Mouse (Mus musculus) liver, embryonic 15.5 days (tissue): Measurements from ENCODE around the gene Tmem100. TPM values are rescaled to one million over a fixed set of nuclear protein-coding genes. Genes with fewer than 3 reads are reported as not detected.
A peak's percentile ranks its signal among the peaks of the same experiment; 100 is the strongest.

Source experiments
- ATAC-seq: fragments of 200-750 bp; cut with Nextera tagmentation; 2 replicates; pipeline ENCODE4 v1.8.0; 2017; ENCODE audit warnings: moderate number of reproducible peaks, mild to moderate bottlenecking, moderate library complexity; ENCODE audit not compliant: insufficient read depth
- H3K27ac ChIP-seq: fragments of 300-500 bp; sonication (generic); replicated peaks from 2 replicates; pipeline ENCODE4 v1.5.1; 2015; ENCODE audit warnings: mild to moderate bottlenecking, inconsistent platforms
- H3K27me3 ChIP-seq: fragments of 300-500 bp; sonication (generic); 2 replicates; pipeline ENCODE4 v1.6.1; 2015; ENCODE audit warnings: mild to moderate bottlenecking, inconsistent platforms
- H3K36me3 ChIP-seq: fragments of 300-500 bp; sonication (generic); replicated peaks from 2 replicates; pipeline ENCODE4 v1.6.1; 2015; ENCODE audit warnings: moderate library complexity, mild to moderate bottlenecking, inconsistent platforms
- H3K4me1 ChIP-seq: fragments of 300-500 bp; sonication (generic); replicated peaks from 2 replicates; pipeline ENCODE4 v1.6.1; 2015; ENCODE audit warnings: inconsistent platforms
- H3K4me2 ChIP-seq: fragments of 300-500 bp; sonication (generic); 2 replicates; pipeline ENCODE4 v1.6.1; 2015; ENCODE audit warnings: moderate library complexity, mild to moderate bottlenecking, inconsistent platforms
- H3K4me3 ChIP-seq: fragments of 300-500 bp; sonication (generic); replicated peaks from 2 replicates; pipeline ENCODE4 v1.5.1; 2015; ENCODE audit warnings: mild to moderate bottlenecking, inconsistent platforms
- H3K9ac ChIP-seq: fragments of 300-500 bp; sonication (generic); 2 replicates; pipeline ENCODE4 v1.6.1; 2015; ENCODE audit warnings: moderate library complexity, mild to moderate bottlenecking, inconsistent platforms
- H3K9me3 ChIP-seq: fragments of 300-500 bp; sonication (generic); replicated peaks from 2 replicates; pipeline ENCODE4 v1.6.1; 2016; ENCODE audit warnings: inconsistent platforms
- WGBS: fragments of 180-500 bp; shearing (Covaris S2); methylation state at CpG from one replicate; pipeline ENCODE4 v1.1.7; 2015; ENCODE audit warnings: mixed read lengths; ENCODE audit not compliant: insufficient replicate concordance; 5-methylcytosine and 5-hydroxymethylcytosine counted together
- polyA plus RNA-seq: library from polyadenylated mRNA; unstranded; fragments of >200 nt; fragmentation: Nextera tagmentation; extraction: Ambion mirVana; gene quantifications from 2 replicates; pipeline ENCODE4 v1.2.1, GENCODE M21; 2015

The Tmem100 gene
- polyA plus RNA-seq, 1 experiment from 2014 or later: 0.48 TPM

DNA sequence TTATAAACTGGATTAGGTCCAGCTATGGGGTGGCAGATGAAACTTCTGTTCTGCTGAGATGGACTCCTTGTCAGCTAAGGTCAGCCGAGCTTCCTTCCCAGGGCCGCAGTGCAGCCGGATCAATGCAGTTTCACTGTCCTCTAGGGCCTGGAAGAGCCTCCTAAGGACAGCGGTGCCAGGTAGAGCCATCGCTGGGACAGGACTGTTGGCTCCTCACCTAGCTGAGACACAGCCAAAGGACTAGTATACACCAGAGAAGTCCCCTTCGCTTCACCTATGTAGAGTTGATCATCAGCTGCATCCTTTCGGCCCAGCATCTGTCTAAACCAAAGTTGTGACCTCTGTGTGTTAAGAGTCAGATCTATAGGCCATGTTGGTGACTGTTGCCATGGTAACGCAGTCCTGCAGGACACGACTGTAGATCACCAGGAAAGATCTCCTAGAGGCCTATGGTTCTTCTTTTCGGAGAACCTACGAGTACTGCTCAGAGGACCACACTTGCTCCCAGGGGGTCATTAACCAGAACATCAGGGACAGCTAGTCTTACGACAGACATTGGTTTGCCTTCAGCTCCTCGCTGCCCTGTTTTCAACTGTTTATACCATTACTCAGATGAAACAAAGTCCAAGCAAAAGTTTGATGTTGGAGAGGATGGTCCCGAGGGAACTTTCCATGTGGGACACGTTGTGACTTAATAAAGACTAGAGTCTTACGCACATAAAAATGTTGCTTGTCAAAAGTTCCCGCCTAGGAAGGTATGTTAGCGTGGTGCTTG, 31.0 kb upstream of the Tmem100 start:
- WGBS: 74% methylated on average over 18 of the region's 18 CpGs
- H3K4me2 ChIP-seq: no peak overlapping the region
- no peak overlapping the region for H3K4me3 ChIP-seq
- no peak overlapping the region for H3K27ac ChIP-seq
- no peaks in the 10 kb centered on the region for H3K27me3 ChIP-seq
- H3K9me3 ChIP-seq: no peaks in the 10 kb centered on the region
- H3K36me3 ChIP-seq: no peaks in the 10 kb centered on the region
- no peak for ATAC-seq
- H3K9ac ChIP-seq: no peak overlapping the region
- H3K4me1 ChIP-seq: peaks cover 28% of the 10 kb centered on the region

DNA sequence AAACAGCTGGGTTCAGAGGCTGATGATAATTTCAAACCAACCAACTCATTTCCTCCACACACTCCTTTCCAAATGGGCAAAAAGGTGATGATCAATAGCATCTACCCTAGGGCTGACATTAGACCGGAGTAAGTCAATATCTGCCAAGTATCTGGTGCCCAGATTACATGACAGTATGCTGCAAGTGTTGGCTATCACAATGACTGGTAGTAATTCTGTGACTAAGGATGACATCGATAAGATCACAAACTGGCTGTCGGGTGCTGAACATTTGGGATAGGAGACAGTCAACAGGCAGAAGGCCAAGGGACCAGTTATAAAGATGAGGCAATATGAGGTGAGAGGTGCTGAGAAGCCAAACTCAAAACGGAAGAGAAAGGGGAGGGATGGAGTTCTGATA, 29.5 kb upstream of the Tmem100 start:
- no peak for ATAC-seq
- WGBS: 65% methylated on average over 4 of the region's 4 CpGs

DNA sequence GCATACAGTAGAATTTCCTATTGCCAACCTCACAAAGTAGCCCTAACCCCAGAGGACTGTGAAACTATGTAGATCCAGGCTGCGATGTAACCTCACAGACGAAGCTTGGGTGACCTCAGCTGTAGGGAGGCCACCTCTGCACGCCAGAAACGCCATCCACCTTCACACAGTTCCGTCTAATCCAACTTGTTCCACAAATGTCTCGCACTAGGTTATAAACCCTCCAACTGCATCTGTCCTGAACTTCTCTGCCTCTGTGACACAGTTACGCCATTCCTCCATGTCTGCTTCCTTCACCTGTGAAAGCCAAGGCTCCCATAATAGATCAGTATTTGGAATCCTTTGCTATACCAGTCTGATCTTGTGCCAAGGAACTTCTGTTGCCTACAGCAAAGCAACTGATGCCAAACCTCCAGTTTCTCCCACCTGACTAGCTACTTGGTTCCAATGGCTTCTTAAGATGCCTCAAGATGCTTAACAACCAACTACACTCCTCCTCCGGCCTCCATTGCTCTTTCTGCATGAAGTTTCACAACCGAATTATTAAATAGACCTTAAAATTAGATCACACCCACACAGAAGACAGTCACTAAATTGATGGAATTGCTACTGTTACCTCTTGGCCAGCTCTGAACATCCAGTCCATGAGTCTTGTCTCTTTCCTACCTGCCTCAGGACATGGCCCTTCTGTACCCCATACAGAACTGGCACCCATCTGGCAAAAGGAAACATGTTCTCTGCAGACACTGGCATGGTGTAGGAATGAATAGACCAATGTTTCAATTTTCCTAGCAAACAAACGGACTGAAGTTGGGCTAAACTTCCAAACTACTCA, 28.5 kb upstream of the Tmem100 start:
- ATAC-seq: no peak
- Histone ChIP-seq H3K36me3 (no peaks in the 10 kb centered on the region), H3K27ac (no peak overlapping the region), H3K27me3 (no peaks in the 10 kb centered on the region), H3K4me1 (peaks cover 19% of the 10 kb centered on the region), H3K4me2 (peak overlapping the region; percentile 86), H3K9me3 (no peaks in the 10 kb centered on the region), H3K9ac (no peak overlapping the region), H3K4me3 (peak overlapping the region; percentile 65)
- WGBS: 65% methylated on average over 10 of the region's 10 CpGs

More for the DNA sequence above, 29.5 kb upstream of the Tmem100 start:
- no peaks in the 10 kb centered on the region for H3K36me3 ChIP-seq
- no peaks in the 10 kb centered on the region for H3K9me3 ChIP-seq
- no peaks in the 10 kb centered on the region for H3K27me3 ChIP-seq
- peaks cover 28% of the 10 kb centered on the region for H3K4me1 ChIP-seq
- no peak overlapping the region for H3K27ac ChIP-seq
- no peak overlapping the region for H3K4me3 ChIP-seq
- H3K4me2 ChIP-seq: no peak overlapping the region
- H3K9ac ChIP-seq: no peak overlapping the region

DNA sequence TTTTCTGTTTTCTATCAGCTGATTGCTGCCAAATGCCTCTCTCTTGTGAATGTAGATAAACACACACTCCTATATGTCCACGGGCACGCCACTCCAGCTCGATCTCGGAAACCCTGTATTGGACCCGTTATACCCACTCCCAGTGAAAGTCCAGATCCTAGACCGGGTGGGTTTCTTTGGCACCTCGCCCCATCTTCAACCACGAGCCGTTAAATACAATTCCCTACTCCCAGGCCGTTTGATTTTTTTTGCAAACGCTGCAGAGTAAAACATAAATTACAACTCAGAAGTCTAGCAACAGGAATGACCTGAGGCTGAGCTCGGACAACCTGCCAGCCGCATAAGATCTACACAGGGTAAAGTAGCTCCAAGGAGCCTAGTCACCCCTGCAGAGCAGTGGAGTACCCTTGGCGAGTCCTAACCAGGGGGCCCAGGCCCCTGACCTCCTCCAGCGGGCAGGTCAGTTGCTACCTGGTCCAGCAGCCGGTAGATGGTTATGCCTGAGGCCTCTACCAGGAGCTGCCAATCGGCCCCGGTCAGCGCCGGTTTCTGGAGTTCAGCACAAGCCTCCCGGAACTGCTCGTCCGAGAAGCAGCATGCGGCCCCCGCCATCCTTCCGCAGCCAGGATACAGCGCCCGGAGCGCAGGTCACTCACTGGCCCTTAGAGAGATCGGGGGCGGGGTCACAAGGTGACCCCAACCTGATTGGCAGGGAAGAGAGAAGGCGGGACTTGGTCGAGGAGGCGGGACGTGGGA, 27.7 kb upstream of the Tmem100 start, which contains the start of gene Pctp:
Gene Pctp, minus strand, starts transcription at position 664 of the 756 bp plus-strand sequence.
- ATAC-seq: peak; percentile 96
- Histone ChIP-seq H3K4me2 (peak within 1 kb of the TSS; percentile 86), H3K27me3 (no peaks in the 10 kb centered on the region), H3K9ac (peak within 1 kb of the TSS; percentile 55), H3K4me3 (peak within 1 kb of the TSS; percentile 65), H3K9me3 (no peaks in the 10 kb centered on the region), H3K36me3 (no peaks in the 10 kb centered on the region), H3K27ac (0 out of 2 replicates have a peak within 1 kb of the TSS, but pooled peaks have one; percentile 25), H3K4me1 (peaks cover 17% of the 10 kb centered on the region)
- 5% methylated on average over 35 of the region's 35 CpGs for WGBS

DNA sequence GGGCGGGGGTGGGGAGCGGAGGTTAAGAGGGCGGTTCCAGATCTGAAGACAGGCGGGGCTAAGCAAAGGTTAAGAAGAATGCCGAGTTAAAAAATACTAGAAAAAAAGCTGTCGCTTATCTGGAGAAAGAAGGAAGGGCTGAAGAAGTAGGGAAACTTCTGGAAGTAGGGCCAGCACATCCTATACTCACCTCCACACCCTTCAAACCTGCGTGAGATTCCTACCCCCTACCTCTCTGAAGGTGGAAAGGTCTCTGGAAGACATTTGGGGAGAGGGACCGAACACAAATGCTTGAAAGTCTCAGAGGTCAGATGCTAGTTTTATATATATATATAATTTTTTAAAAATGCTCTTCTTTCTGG, 27.2 kb upstream of the Tmem100 start:
- ATAC-seq: no peak; the same call in none of the 2 replicates
- H3K9me3 ChIP-seq: no peaks in the 10 kb centered on the region
- 11% methylated on average over 8 of the region's 8 CpGs for WGBS
- peak overlapping the region; percentile 65 for H3K4me3 ChIP-seq
- H3K36me3 ChIP-seq: no peaks in the 10 kb centered on the region
- peak overlapping the region; percentile 86 for H3K4me2 ChIP-seq
- H3K4me1 ChIP-seq: peaks cover 17% of the 10 kb centered on the region
- H3K9ac ChIP-seq: no peak overlapping the region
- no peaks in the 10 kb centered on the region for H3K27me3 ChIP-seq
- no peak overlapping the region for H3K27ac ChIP-seq

DNA sequence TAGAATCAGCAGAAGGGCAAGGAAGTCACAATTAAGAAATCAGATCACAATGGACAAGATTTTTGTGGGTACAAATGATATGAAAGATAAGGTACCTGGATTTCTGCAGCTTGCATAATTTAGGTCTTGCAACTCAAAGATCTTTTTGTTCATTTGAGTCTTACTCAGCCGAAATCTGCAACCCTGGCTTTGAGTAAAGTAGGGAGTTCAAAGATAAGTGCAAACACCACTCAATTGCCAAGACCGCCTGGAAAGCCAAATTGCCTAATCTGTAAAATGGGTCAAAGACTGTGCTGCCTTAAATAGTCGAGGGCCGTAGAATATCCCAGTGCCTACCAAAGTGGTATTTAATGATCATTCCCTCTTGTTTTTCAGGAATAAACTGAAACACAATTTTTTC, 26.8 kb upstream of the Tmem100 start:
- H3K4me3 ChIP-seq: no peak overlapping the region
- H3K36me3 ChIP-seq: no peaks in the 10 kb centered on the region
- no peak overlapping the region for H3K27ac ChIP-seq
- H3K27me3 ChIP-seq: no peaks in the 10 kb centered on the region
- 64% methylated on average over 4 of the region's 4 CpGs for WGBS
- no peak overlapping the region for H3K4me2 ChIP-seq
- H3K9me3 ChIP-seq: no peaks in the 10 kb centered on the region
- H3K4me1 ChIP-seq: peaks cover 17% of the 10 kb centered on the region
- ATAC-seq: no peak
- H3K9ac ChIP-seq: no peak overlapping the region

DNA sequence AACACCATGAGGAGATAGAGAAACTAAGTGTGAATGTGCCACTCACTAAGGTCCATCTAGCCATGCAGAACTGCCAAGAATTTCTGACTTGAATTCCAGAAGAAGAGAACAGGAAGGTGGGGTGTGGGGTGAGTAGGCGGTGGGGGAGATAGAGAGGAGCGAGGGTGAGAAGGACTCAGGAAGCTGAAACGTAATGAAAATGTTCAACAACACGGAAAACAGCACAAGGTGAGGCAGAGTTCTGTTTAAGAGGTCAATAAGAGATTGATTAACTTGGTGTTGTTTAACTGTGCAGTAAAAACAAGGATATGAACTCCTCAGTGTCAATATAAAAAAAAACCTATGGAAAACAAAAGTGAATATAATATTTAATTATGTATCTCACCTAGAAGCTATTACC, 24.0 kb upstream of the Tmem100 start:
- Histone ChIP-seq H3K27me3 (no peaks in the 10 kb centered on the region), H3K4me1 (peaks cover 15% of the 10 kb centered on the region), H3K9me3 (no peaks in the 10 kb centered on the region), H3K9ac (no peak overlapping the region), H3K27ac (no peak overlapping the region), H3K4me2 (no peak overlapping the region), H3K36me3 (no peaks in the 10 kb centered on the region), H3K4me3 (no peak overlapping the region)
- 29% methylated on average over 4 of the region's 4 CpGs for WGBS
- ATAC-seq: no peak

DNA sequence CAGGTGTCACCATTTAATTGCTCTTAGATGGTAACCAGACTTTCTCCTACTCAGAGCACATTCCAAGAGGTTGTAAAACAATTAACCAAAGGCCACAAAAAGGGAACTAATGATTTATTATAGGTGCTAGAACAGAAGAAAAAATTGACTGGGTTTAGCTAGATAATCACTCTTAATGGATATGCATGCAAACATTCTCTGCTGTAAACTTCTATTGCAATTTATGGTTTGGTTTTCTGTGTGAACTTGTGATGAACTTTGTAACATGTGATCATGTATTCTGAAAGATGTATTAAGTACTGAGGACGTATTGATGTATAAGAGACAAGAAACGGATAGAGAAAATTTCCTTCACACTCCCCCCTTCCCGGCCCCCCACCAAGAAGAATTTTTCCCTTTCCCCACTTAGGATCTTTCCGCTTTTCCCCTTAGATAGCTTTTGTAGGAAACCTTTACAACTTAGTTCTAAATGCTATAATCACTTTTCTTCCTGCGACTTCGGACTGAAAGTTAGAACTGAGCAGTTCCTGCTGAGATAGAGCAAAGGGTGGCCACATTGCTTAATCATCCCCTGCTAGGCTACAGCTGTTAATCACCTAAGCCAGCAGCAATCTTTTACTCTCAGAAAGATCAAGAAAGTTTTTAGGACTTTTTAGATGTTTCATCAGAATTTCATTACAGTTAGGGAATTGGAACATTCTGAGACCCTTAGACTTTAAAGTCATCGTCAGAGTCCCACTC, 22.2 kb upstream of the Tmem100 start:
- H3K4me1 ChIP-seq: no peaks in the 10 kb centered on the region
- no peaks in the 10 kb centered on the region for H3K36me3 ChIP-seq
- ATAC-seq: no peak
- H3K9me3 ChIP-seq: no peaks in the 10 kb centered on the region
- H3K9ac ChIP-seq: no peak overlapping the region
- H3K27ac ChIP-seq: no peak overlapping the region
- no peak overlapping the region for H3K4me2 ChIP-seq
- no peaks in the 10 kb centered on the region for H3K27me3 ChIP-seq
- WGBS: 32% methylated on average over 7 of the region's 7 CpGs
- no peak overlapping the region for H3K4me3 ChIP-seq

DNA sequence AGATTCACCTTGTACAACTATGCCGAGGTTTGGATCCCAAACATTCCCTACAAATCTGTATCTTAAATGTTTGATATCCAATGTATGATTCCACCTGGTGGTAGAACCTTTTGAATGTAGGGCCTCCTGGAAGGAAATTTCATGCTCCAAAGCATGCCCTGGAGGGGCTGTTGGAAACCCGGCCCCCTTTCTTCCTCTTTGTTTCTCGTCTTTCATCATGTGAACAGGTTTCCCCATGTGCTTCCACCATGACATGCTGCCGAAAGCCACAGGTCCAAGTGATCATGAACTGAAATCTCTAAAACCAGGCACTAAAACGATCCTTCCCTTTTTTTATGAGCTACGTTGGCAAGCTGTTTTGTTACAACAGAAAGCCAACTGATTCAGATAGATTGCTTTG, 16.5 kb upstream of the Tmem100 start:
- Histone ChIP-seq H3K27ac (no peak overlapping the region), H3K4me3 (no peak overlapping the region), H3K9me3 (no peaks in the 10 kb centered on the region), H3K9ac (no peak overlapping the region), H3K4me1 (no peaks in the 10 kb centered on the region), H3K4me2 (no peak overlapping the region), H3K36me3 (no peaks in the 10 kb centered on the region), H3K27me3 (no peaks in the 10 kb centered on the region)
- no peak for ATAC-seq
- 60% methylated on average over 6 of the region's 6 CpGs for WGBS

DNA sequence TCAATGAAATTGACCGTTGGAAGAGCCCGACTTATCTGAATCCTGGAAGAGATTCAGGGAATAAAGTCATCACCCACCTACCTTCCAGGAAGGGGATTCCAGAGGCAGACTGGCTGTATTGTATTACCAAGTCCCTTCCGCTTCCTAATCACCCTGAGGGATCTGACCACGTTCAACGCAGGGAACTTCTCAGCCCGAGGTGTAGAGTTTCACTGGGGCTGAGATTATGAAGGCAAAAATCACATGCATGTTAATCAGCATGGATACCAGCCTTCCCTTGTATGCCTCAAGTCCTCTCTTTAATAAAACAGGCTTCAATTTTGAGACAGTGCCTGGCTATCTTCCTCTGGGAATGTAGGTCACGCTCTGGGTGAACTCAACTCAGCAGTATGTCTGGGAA, 14.9 kb upstream of the Tmem100 start:
- no peak for ATAC-seq
- no peak overlapping the region for H3K4me2 ChIP-seq
- no peak overlapping the region for H3K27ac ChIP-seq
- no peaks in the 10 kb centered on the region for H3K9me3 ChIP-seq
- H3K9ac ChIP-seq: no peak overlapping the region
- 43% methylated on average over 7 of the region's 7 CpGs for WGBS
- no peaks in the 10 kb centered on the region for H3K4me1 ChIP-seq
- no peaks in the 10 kb centered on the region for H3K36me3 ChIP-seq
- H3K27me3 ChIP-seq: no peaks in the 10 kb centered on the region
- H3K4me3 ChIP-seq: no peak overlapping the region
